Mouse (Mus musculus) frontal cortex, postnatal 10 days (tissue): Measurements from ENCODE around the gene Syce1.
A peak's percentile ranks its signal among the peaks of the same experiment; 100 is the strongest.

Experiments
- DNase-seq, 2 experiments: peaks; one replicate each; pipeline ENCODE4 v3.0.0; 2022; ENCODE audit warnings: low spot score in 2 of 2, mixed read lengths in 1 of 2

The Syce1 gene

DNA sequence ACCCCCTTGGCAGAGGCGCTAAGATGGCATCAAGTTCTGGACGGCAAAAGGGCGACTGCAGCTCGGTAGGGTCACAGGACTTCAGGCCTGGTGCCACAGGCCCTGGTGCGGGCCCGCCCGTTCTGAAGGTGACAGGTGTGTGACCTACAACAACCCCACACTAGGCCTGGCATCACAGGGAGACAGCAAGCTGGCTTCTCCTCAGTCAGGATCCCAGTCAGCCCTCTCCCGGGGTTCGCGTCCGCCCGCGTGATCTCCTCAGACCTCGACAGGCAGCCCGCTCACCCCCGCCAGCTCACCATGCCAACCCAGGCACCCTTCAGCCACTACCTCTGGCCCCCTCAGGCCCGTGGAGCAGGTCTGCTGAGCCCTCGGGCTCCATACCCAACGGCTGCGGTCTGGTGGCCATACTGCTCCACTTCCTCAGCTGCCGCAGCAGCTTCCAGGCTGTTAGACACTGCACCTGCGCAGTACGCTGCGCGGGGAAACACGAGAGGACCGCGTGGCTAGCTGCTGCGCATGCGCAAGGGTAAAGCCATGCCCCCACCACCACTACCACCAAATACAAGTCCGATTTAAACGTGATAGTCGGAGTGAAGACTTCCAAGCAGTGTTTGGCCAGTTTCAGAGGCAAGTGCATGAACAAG, at the start of gene Syce1:
Gene Syce1 (minus strand): TSS at position 447 of the 647 bp plus-strand sequence.
- no peak for DNase-seq

- DNase-seq: peak in 1 of 2 experiments; percentile 31
These were observed 48.8 kb upstream of the Syce1 start for GRCm38 (mm10) chr7:140836243-140837115.

GRCm38 (mm10) chr7:140835758-140836087, 48.1 kb upstream of the Syce1 start:
- DNase-seq: no peak

DNA sequence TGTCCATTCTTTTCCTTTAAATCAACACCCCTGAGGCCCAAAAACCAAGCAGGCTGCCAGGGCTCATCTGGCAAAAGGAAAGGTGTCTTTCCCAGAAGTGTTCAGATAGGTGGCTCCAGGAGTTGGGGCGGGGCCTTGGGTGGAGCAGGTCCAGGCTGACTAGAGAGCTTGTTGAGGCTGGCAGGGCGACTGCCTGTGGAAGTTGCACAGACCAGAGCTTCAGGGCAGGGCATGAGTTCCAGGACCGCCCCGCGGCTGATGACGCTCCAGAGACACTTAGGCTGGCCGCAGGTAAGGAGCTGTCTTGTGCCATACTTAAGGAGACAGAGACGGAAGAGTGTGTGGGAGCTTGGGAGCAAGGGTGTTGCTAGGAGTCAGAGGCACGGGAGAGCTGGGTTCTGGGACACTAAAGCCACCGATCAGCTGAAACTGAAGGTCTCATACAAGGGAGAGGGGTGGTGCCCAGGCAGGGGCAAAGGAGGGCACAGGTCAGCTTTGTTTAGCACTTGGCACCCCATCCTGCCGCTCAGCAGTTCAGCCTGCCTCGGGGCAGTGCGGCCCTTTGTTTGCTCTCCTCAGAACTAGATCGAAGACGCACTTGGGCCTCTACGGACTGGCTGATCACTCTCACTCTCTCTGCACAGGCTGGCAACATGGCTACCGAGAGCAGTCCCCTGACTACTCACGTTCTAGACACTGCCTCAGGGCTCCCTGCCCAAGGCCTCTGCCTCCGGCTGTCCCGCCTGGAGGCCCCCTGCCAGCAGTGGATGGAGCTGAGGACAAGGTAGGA, 47.5 kb upstream of the Syce1 start, which contains the start of gene Urah:
Gene Urah (plus strand): TSS at position 51 of the 790 bp plus-strand sequence.
- DNase-seq: peak in 1 of 2 experiments; percentile 8

GRCm38 (mm10) chr7:140833341-140833740, 45.7 kb upstream of the Syce1 start:
- no peak for DNase-seq

DNA sequence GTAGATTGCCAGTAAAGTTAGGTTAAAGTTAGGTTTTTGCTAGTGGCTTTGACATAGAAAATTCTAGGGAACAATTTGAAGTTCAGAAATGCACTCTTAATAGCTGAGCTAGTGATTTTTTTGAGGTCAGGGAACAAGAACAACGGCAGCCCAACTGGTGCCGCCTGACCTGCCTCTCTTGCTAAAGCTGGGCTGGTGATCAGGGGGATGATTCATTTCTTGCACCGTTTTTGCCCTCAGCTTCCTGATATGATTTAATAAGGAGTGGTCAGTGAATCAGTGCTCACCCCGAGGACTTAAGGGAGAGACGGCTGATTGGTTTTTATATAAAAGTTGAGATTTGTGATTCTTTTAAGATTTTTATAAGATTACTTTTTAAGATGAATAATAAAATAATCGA, 43.8 kb upstream of the Syce1 start:
- DNase-seq: no peak

DNA sequence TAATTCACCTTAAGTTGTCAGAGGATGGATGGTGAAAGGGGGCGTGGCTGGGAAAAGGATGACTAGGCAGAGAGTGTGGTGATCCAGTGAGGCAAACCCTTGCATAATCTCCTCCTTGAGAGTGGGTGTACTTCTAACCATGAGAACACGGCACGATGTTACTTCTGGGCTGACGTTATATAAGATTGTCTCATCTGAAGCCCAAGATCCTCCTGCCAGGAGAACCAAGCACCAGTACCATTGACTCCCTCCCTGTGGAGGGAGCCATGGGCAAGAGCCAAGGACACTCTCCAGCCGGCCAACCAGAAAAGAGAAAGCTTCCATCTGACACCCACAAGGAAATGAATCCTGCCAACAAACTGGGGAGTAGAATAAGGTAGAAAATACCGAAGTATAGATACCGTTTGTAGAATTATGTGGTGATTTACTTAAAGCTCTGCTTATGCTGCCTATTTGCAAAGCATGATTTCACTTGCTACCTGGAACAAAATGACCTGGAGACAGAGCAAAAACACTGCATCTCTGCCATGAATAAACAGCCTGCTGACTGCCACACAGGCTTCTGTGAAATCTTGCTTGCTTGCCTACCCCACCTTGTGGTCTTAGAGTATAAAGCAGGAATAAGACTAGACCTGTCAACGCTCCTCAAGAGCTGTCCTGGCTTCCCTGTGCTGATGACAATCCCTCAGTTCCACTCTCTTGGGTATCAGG, 40.7 kb upstream of the Syce1 start:
- DNase-seq: no peak

- DNase-seq: no peak
These were observed 35.1 kb upstream of the Syce1 start for GRCm38 (mm10) chr7:140822731-140823130.

- DNase-seq: peak; percentile 52 to 58
These were observed 34.1 kb upstream of the Syce1 start, which contains the start of gene Zfp941 for GRCm38 (mm10) chr7:140821653-140822329. Zfp941 (minus strand) TSS chr7:140822178.

- no peak for DNase-seq
These were observed 33.6 kb upstream of the Syce1 start for GRCm38 (mm10) chr7:140821305-140821652.

GRCm38 (mm10) chr7:140820173-140820572, 32.5 kb upstream of the Syce1 start:
- DNase-seq: no peak

DNA sequence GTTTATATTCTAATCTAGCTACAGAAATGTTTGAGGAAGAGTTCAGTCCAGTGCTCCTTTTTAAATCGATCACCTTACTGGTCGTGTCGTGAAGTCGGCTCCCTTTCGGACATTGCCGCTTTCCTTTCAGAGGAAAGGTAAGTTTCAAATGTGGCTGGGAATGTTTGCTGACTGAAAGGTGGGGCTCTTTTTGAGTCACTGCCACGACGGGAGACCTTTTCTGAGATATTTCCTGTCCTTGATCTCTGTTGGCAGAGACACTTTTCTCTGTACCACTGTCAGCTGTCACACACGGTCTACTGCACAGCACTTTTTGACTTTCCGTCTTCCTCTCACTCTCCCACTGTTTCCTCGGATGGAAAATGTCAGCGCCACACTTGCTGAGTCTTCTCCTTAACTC, 25.2 kb upstream of the Syce1 start:
- no peak for DNase-seq

GRCm38 (mm10) chr7:140811714-140812113, 24.1 kb upstream of the Syce1 start:
- peak; percentile 30 to 43 for DNase-seq

- no peak for DNase-seq
These were observed 22.8 kb upstream of the Syce1 start for GRCm38 (mm10) chr7:140810496-140810895.

- DNase-seq: no peak
These were observed 18.1 kb upstream of the Syce1 start for GRCm38 (mm10) chr7:140805704-140806103.

- no peak for DNase-seq
These were observed 15.0 kb upstream of the Syce1 start for GRCm38 (mm10) chr7:140802629-140803028.

DNA sequence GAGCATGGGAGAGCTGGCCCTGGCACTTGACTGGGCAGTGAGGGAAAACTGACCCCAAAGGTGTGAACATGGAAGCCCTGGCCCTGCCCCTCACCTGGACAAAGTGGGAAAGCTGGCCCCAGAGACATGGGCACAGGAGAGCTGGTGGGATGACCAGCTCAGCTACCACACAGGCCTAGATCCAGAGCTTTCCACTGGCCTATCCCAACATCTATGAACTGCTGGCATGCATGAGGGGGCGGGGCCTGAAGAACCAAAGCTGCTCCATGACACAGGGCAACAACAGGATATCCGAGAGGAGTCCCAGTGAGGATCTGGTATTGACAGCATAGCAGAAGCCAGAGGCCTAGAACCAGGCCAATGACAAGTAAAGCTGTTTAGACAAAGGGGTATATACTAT, 10.6 kb upstream of the Syce1 start:
- DNase-seq: no peak

DNA sequence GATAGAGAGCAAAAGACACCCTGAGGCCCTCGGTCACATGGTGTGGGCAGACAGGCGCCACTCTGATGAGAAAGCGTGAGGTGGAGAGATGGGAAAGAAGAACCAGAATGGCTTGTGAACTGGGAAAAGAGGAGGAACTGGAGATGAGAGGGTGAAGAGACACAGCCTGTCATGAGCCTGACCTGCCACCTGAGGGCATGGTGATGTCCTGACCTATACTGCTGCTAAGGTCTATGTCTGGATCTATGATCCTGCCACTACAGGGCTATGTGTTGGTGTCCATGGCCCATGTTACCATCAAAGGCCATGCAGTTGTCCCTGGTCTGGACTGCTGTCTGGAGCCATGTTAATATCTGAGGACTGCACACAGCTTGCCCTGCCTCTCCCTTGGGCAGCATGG, 10.0 kb upstream of the Syce1 start:
- no peak for DNase-seq

- no peak for DNase-seq
These were observed 5.9 kb upstream of the Syce1 start for GRCm38 (mm10) chr7:140793541-140793940.

- no peak for DNase-seq
These were observed 392 bp upstream of the Syce1 start for GRCm38 (mm10) chr7:140788053-140788435.

DNA sequence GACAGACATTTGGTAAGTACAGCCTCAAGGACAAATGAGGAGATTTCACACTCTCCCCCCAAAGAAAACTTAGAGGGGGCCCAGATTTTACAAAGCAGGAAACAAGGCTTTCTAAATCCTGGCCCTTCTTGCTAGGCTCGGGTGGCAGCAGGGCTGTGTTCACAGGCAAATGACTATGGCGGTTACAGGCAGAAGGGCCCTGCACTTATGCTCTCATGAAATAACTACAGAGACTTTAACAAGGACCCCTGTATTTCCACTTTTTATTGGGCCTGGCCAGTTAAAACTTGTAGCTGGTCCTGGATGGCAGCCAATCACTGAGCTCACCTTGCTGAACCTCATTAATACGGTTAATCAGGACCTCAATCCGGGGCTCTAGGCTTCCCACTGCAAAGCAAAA, 7.1 kb downstream of the Syce1 start:
- no peak for DNase-seq
